Comparison of ENCODE assay signal across 20 mouse cellular contexts in genomic region chr7:126354738-126355614, GRCm38 (mm10). TPM values are rescaled to one million over a fixed set of nuclear protein-coding genes. Genes with fewer than 3 reads are reported as not detected.
DNase-seq lines count a peak whose midpoint lies in the region; ATAC-seq and TF ChIP-seq lines count a peak whose summit lies in the region.
"Had no signal": no experiment of that assay in that cellular context is flagged by ENCODE, and none has a peak within 500 bp of the region (broad histone marks: within the 10 kb centered on the region; RNA-seq: fewer than 3 reads in every experiment).

No protein-coding gene starts in this region.

- no peaks in the 10 kb centered on the region for H3K9me3 ChIP-seq in heart, embryonic 10.5 days
- H3K9me3 ChIP-seq in hindbrain, postnatal 0 days (ENCODE audit: low read length), result no peaks in the 10 kb centered on the region
- H3K9me3 ChIP-seq in hindbrain, embryonic 13.5 days, result no peaks in the 10 kb centered on the region
- no peaks in the 10 kb centered on the region for H3K9me3 ChIP-seq in E14TG2a.4 (ENCODE audit: low read length)
- H3K9me3 ChIP-seq in neural tube, embryonic 15.5 days (replicated peaks), result no peaks in the 10 kb centered on the region
- H3K9me3 ChIP-seq: embryonic facial prominence, embryonic 12.5 days; intestine, embryonic 15.5 days; stomach, embryonic 15.5 days had no signal

- no peaks in the 10 kb centered on the region for H3K27me3 ChIP-seq in heart, embryonic 10.5 days (ENCODE audit: insufficient read depth, poor library complexity, severe bottlenecking)
- H3K27me3 ChIP-seq in hindbrain, postnatal 0 days (ENCODE audit: insufficient read depth, low read length), result no peaks in the 10 kb centered on the region
- no peaks in the 10 kb centered on the region for H3K27me3 ChIP-seq in hindbrain, embryonic 13.5 days
- peaks cover 15% of the 10 kb centered on the region for H3K27me3 ChIP-seq in E14TG2a.4 (ENCODE audit: insufficient read depth, low read length)
- no peaks in the 10 kb centered on the region for H3K27me3 ChIP-seq in neural tube, embryonic 15.5 days (replicated peaks)
- H3K27me3 ChIP-seq: embryonic facial prominence, embryonic 12.5 days; intestine, embryonic 15.5 days; stomach, embryonic 15.5 days had no signal

- H3K9ac ChIP-seq in hindbrain, postnatal 0 days (replicated peaks; ENCODE audit: low read length), result no peak overlapping the region
- H3K9ac ChIP-seq in hindbrain, embryonic 13.5 days, result no peak overlapping the region
- no peak overlapping the region for H3K9ac ChIP-seq in neural tube, embryonic 15.5 days (replicated peaks)
- H3K9ac ChIP-seq: embryonic facial prominence, embryonic 12.5 days; intestine, embryonic 15.5 days; stomach, embryonic 15.5 days had no signal

- no peak overlapping the region for H3K4me3 ChIP-seq in heart, embryonic 10.5 days
- no peak overlapping the region for H3K4me3 ChIP-seq in hindbrain, postnatal 0 days (ENCODE audit: low read length)
- no peak overlapping the region for H3K4me3 ChIP-seq in hindbrain, embryonic 13.5 days
- H3K4me3 ChIP-seq in E14TG2a.4 (replicated peaks; ENCODE audit: low read length), result peak overlapping the region; percentile 5; the same call in 1 of the 2 replicates
- no peak overlapping the region for H3K4me3 ChIP-seq in neural tube, embryonic 15.5 days (replicated peaks)
- H3K4me3 ChIP-seq: embryonic facial prominence, embryonic 12.5 days; intestine, embryonic 15.5 days; stomach, embryonic 15.5 days had no signal

- TF ChIP-seq CTCF in hindbrain, postnatal 0 days (IDR thresholded peaks at IDR 0.05; ENCODE audit: low read depth), result no peak
- TF ChIP-seq CTCF in E14TG2a.4 (conservative IDR thresholded peaks at IDR 0.05; ENCODE audit: low read length), result no peak

- peak; percentile 76 for DNase-seq in heart, embryonic 10.5 days (ENCODE audit: low spot score)
- DNase-seq in heart, adult 9 months (ENCODE audit: low spot score in 2 of 2), result no peak
- peak; percentile 2 for DNase-seq in hindbrain, postnatal 0 days (ENCODE audit: low spot score)
- DNase-seq in R1 (ENCODE audit: low read depth, low spot score), result peak; percentile 79
- DNase-seq: adrenal gland, adult 2 months; B cell, adult 2 months; cerebellum, adult 11-12 months; gastrocnemius, postnatal 36 days; right cerebral cortex, postnatal 14 days; thymus, postnatal 25 days had no signal

- peak overlapping the region; percentile 17; the same call in 1 of the 2 replicates for H3K27ac ChIP-seq in heart, embryonic 10.5 days
- no peak overlapping the region for H3K27ac ChIP-seq in hindbrain, postnatal 0 days
- no peak overlapping the region for H3K27ac ChIP-seq in hindbrain, embryonic 13.5 days
- H3K27ac ChIP-seq in neural tube, embryonic 15.5 days (replicated peaks), result no peak overlapping the region
- H3K27ac ChIP-seq: embryonic facial prominence, embryonic 12.5 days; intestine, embryonic 15.5 days; stomach, embryonic 15.5 days had no signal

- H3K36me3 ChIP-seq in heart, embryonic 10.5 days, result no peaks in the 10 kb centered on the region
- H3K36me3 ChIP-seq in hindbrain, postnatal 0 days (ENCODE audit: insufficient read depth, low read length), result no peaks in the 10 kb centered on the region
- H3K36me3 ChIP-seq in hindbrain, embryonic 13.5 days, result no peaks in the 10 kb centered on the region
- no peaks in the 10 kb centered on the region for H3K36me3 ChIP-seq in E14TG2a.4 (ENCODE audit: insufficient read depth, low read length)
- no peaks in the 10 kb centered on the region for H3K36me3 ChIP-seq in neural tube, embryonic 15.5 days
- H3K36me3 ChIP-seq: embryonic facial prominence, embryonic 12.5 days; intestine, embryonic 15.5 days; stomach, embryonic 15.5 days had no signal

- 51% methylated on average over 14 of the region's 14 CpGs for WGBS in heart, embryonic 10.5 days
- 53% methylated on average over 14 of the region's 14 CpGs for WGBS in hindbrain, postnatal 0 days
- 58% methylated on average over 14 of the region's 14 CpGs for WGBS in hindbrain, embryonic 13.5 days
- 60% methylated on average over 14 of the region's 14 CpGs for WGBS in neural tube, embryonic 15.5 days

- H3K4me2 ChIP-seq in hindbrain, postnatal 0 days (ENCODE audit: low read depth, low read length), result no peak overlapping the region
- H3K4me2 ChIP-seq in hindbrain, embryonic 13.5 days, result no peak overlapping the region
- no peak overlapping the region for H3K4me2 ChIP-seq in neural tube, embryonic 15.5 days
- H3K4me2 ChIP-seq: embryonic facial prominence, embryonic 12.5 days; intestine, embryonic 15.5 days; stomach, embryonic 15.5 days had no signal

- ATAC-seq in hindbrain, postnatal 0 days, result no peak
- ATAC-seq in hindbrain, embryonic 13.5 days (ENCODE audit: low FRiP score), result no peak
- no peak for ATAC-seq in neural tube, embryonic 15.5 days (ENCODE audit: low FRiP score)
- no peak for ATAC-seq in erythroblast, adult 5-6 weeks (replicated peaks; ENCODE audit: low FRiP score, poor library complexity, severe bottlenecking)
- ATAC-seq: intestine, embryonic 15.5 days had no signal

- H3K4me1 ChIP-seq in heart, embryonic 10.5 days, result peaks cover 30% of the 10 kb centered on the region
- H3K4me1 ChIP-seq in hindbrain, postnatal 0 days (ENCODE audit: insufficient read depth, low read length), result no peaks in the 10 kb centered on the region
- peaks cover 6% of the 10 kb centered on the region; the same call in 1 of the 2 replicates for H3K4me1 ChIP-seq in hindbrain, embryonic 13.5 days (replicated peaks)
- H3K4me1 ChIP-seq in E14TG2a.4 (replicated peaks; ENCODE audit: low read depth, low read length), result peaks cover 80% of the 10 kb centered on the region
- H3K4me1 ChIP-seq in neural tube, embryonic 15.5 days, result 0 out of 2 replicates have a peak, but pooled peaks cover 3% of the 10 kb centered on the region
- H3K4me1 ChIP-seq: embryonic facial prominence, embryonic 12.5 days; stomach, embryonic 15.5 days had no signal

RNA-seq across cellular contexts. Expression of gene Lat, which starts 14.4 kb away (rescaled TPM):
- 4.3 and 6.3 TPM in 2 replicates for polyA plus RNA-seq in heart, embryonic 10.5 days (2016; fragmentation: Nextera tagmentation; extraction: Ambion mirVana)
- total RNA-seq in hindbrain, postnatal 0 days (2014; rRNA removed), result 0.37 TPM in 1 of 2 replicates, not detected in the other
- polyA plus RNA-seq in hindbrain, postnatal 0 days (2015; fragmentation: Nextera tagmentation; extraction: Ambion mirVana), result 0.96 and 1.1 TPM in 2 replicates
- polyA plus RNA-seq in hindbrain, embryonic 13.5 days (2015; fragmentation: Nextera tagmentation; extraction: Ambion mirVana), result 1.3 and 1.9 TPM in 2 replicates
- polyA plus RNA-seq in neural tube, embryonic 15.5 days (2015; fragmentation: Nextera tagmentation; extraction: Ambion mirVana), result 0.56 and 31.7 TPM in 2 replicates
- 1.9 and 2.3 TPM in 2 replicates for total RNA-seq in erythroblast, adult 5-6 weeks (2015; ENCODE audit: low replicate concordance)
- 0.94 and 11.8 TPM in 2 replicates for total RNA-seq in erythroblast, adult 5-6 weeks (2017; ENCODE audit: low replicate concordance)
- total RNA-seq: midbrain, postnatal 0 days had no signal

RNA-seq across cellular contexts. Expression of gene Spns1, which starts 22.3 kb away (rescaled TPM):
- polyA plus RNA-seq in heart, embryonic 10.5 days (2016; fragmentation: Nextera tagmentation; extraction: Ambion mirVana), result 58.2 and 58.9 TPM in 2 replicates
- 102 and 125 TPM in 2 replicates for total RNA-seq in hindbrain, postnatal 0 days (2014; rRNA removed)
- 80.9 and 83.7 TPM in 2 replicates for polyA plus RNA-seq in hindbrain, postnatal 0 days (2015; fragmentation: Nextera tagmentation; extraction: Ambion mirVana)
- 77.5 and 79.9 TPM in 2 replicates for polyA plus RNA-seq in hindbrain, embryonic 13.5 days (2015; fragmentation: Nextera tagmentation; extraction: Ambion mirVana)
- 82.4 and 92.7 TPM in 2 replicates for polyA plus RNA-seq in neural tube, embryonic 15.5 days (2015; fragmentation: Nextera tagmentation; extraction: Ambion mirVana)
- total RNA-seq in erythroblast, adult 5-6 weeks (2015; ENCODE audit: low replicate concordance), result 1.5 and 7.5 TPM in 2 replicates
- total RNA-seq in erythroblast, adult 5-6 weeks (2017; ENCODE audit: low replicate concordance), result 1.7 and 2.5 TPM in 2 replicates

RNA-seq across cellular contexts. Expression of gene Nfatc2ip, which starts 41.6 kb away (rescaled TPM):
- 1.5 and 1.6 TPM in 2 replicates for polyA plus RNA-seq in heart, embryonic 10.5 days (2016; fragmentation: Nextera tagmentation; extraction: Ambion mirVana)
- total RNA-seq in hindbrain, postnatal 0 days (2014; rRNA removed), result 6.1 and 6.4 TPM in 2 replicates
- polyA plus RNA-seq in hindbrain, postnatal 0 days (2015; fragmentation: Nextera tagmentation; extraction: Ambion mirVana), result 2.9 and 3.0 TPM in 2 replicates
- 3.1 and 3.2 TPM in 2 replicates for polyA plus RNA-seq in hindbrain, embryonic 13.5 days (2015; fragmentation: Nextera tagmentation; extraction: Ambion mirVana)
- polyA plus RNA-seq in neural tube, embryonic 15.5 days (2015; fragmentation: Nextera tagmentation; extraction: Ambion mirVana), result 2.4 and 2.8 TPM in 2 replicates
- total RNA-seq in erythroblast, adult 5-6 weeks (2015; ENCODE audit: low replicate concordance), result 5.6 and 6.3 TPM in 2 replicates
- 9.8 and 17.8 TPM in 2 replicates for total RNA-seq in erythroblast, adult 5-6 weeks (2017; ENCODE audit: low replicate concordance)

RNA-seq across cellular contexts. Expression of gene Cd19, which starts 59.7 kb away (rescaled TPM):
- polyA plus RNA-seq in heart, embryonic 10.5 days (2016; fragmentation: Nextera tagmentation; extraction: Ambion mirVana), result not detected in 2 replicates
- 0.16 TPM in 1 of 2 replicates, not detected in the other for total RNA-seq in hindbrain, postnatal 0 days (2014; rRNA removed)
- polyA plus RNA-seq in hindbrain, postnatal 0 days (2015; fragmentation: Nextera tagmentation; extraction: Ambion mirVana), result 0.05 TPM in 1 of 2 replicates, not detected in the other
- 0.06 TPM in 1 of 2 replicates, not detected in the other for polyA plus RNA-seq in hindbrain, embryonic 13.5 days (2015; fragmentation: Nextera tagmentation; extraction: Ambion mirVana)
- 0.22 and 0.26 TPM in 2 replicates for polyA plus RNA-seq in neural tube, embryonic 15.5 days (2015; fragmentation: Nextera tagmentation; extraction: Ambion mirVana)
- not detected in 2 replicates for total RNA-seq in erythroblast, adult 5-6 weeks (2015; ENCODE audit: low replicate concordance)
- total RNA-seq in erythroblast, adult 5-6 weeks (2017; ENCODE audit: low replicate concordance), result 0.28 TPM in 1 of 2 replicates, not detected in the other
- total RNA-seq: gastrocnemius, postnatal 36 days; hematopoietic stem cell, adult 5-6 weeks; left cerebral cortex, postnatal 36 days; midbrain, postnatal 0 days had no signal
- polyA plus RNA-seq: embryonic facial prominence, embryonic 12.5 days; intestine, embryonic 15.5 days had no signal

Comparison
In these comparisons a context has a peak if more than half of its experiments do, and no peak if none do; other contexts are left out.
1. DNase-seq: peak in heart, embryonic 10.5 days (single experiment), hindbrain, postnatal 0 days (single experiment) and R1 (single experiment); none in heart, adult 9 months (0 of 2).